Mouse (Mus musculus) kidney, adult 8-10 months (tissue): ENCODE data around the gene Ccdc65.
A peak's percentile ranks its signal among the peaks of the same experiment; 100 is the strongest.
"Not testable (repeated sequence)": the region's sequence is repeated elsewhere in the genome, so short reads cannot be mapped to it uniquely, and the experiment has no call there.

Experiments used
- DNase-seq, 2 experiments: peaks; one replicate each; pipeline ENCODE4 v3.0.0; 2022

Gene Ccdc65

GRCm38 (mm10) chr15:98740219-98740618 lies 32.2 kb downstream of the Ccdc65 start:
- DNase-seq, result no peak

GRCm38 (mm10) chr15:98742766-98743428 lies 34.9 kb downstream of the Ccdc65 start:
- no peak for DNase-seq

GRCm38 (mm10) chr15:98743863-98744262 lies 35.9 kb downstream of the Ccdc65 start:
- DNase-seq, result not testable (repeated sequence)

GRCm38 (mm10) chr15:98746344-98746965 lies 38.4 kb downstream of the Ccdc65 start:
- DNase-seq, result no peak

GRCm38 (mm10) chr15:98747296-98747695 lies 39.3 kb downstream of the Ccdc65 start:
- no peak for DNase-seq

GRCm38 (mm10) chr15:98749093-98749492 lies 41.1 kb downstream of the Ccdc65 start:
- no peak for DNase-seq

- DNase-seq, result no peak
Observed at GRCm38 (mm10) chr15:98753021-98753423, 45.0 kb downstream of the Ccdc65 start.

GRCm38 (mm10) chr15:98754125-98754524 lies 46.1 kb downstream of the Ccdc65 start:
- DNase-seq, result no peak

GRCm38 (mm10) chr15:98762201-98762621 lies 54.2 kb downstream of the Ccdc65 start:
- peak; percentile 74 to 76 for DNase-seq

GRCm38 (mm10) chr15:98762670-98763529 lies 54.9 kb downstream of the Ccdc65 start, which contains the start of gene Arf3:
TSS of gene Arf3 (minus strand) at chr15:98763214.
- peak; percentile 95 to 97 for DNase-seq

GRCm38 (mm10) chr15:98765929-98766328 lies 57.9 kb downstream of the Ccdc65 start:
- no peak for DNase-seq

GRCm38 (mm10) chr15:98768259-98768658 lies 60.3 kb downstream of the Ccdc65 start:
- no peak for DNase-seq

GRCm38 (mm10) chr15:98771813-98772425 lies 63.9 kb downstream of the Ccdc65 start:
- DNase-seq, result no peak

- DNase-seq, result no peak
Observed at GRCm38 (mm10) chr15:98772511-98773211, 64.7 kb downstream of the Ccdc65 start.
